Mouse (Mus musculus): ENCODE measurements around the gene Tmem121.

The Tmem121 gene

DNA sequence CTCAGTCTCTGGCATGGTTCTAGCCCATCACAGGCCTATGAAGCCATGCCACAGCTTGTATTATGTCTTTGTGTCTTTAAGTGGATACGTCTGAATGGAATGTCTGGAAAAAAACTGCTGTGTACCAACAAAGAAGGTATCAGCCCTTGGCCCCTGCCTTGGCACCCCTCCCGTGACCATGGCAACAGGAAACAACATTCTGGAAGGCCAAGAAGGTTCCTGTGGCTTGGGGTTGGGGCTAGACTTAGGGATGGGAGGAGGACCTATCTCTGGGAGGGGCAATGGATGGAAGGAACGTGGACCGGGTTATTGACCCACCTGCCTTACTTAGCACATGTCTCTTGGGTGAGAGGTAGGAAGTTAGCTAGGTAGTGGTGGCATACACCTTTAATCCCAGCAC, 36.4 kb upstream of the Tmem121 start:
- peak; percentile 58 to 62 for DNase-seq

DNA sequence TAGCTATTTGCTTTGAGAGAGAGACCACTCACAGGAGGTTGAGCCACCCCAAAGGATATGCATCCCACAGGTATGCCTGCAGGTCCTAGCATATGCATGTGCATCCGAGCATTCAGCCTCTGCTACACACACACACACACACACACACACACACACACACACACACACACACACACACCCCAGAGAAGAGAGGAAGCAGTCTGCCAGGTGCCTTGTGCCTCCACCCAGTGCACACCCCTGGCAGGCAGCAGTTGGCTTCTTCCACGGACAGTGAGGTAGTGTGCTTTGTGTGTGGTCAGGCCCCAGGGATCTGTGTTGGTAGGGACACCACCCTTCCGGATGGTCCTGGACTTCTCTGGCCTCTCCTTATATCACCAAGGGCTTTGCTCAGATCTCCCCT, 35.8 kb upstream of the Tmem121 start:
- no peak for DNase-seq

DNA sequence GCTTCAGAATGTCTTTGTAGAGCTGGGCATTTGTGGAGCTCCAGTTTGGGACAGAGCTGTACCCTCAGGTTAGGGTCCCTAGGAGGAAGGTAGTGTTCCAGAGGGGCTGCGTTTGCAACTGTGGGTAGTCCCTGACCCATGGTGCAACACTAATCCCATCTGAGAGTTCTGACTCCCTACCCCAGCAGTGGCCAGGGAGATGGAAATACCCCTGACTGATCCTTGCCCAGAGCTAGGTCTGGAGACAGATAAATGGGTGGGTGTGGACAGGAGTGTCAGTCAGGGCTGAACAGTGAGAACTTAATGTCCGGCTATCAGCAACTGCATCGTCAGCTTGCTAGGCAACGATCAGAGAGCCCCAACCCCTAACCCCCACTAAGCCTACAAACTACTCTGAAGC, 35.1 kb upstream of the Tmem121 start:
- no peak for DNase-seq

DNA sequence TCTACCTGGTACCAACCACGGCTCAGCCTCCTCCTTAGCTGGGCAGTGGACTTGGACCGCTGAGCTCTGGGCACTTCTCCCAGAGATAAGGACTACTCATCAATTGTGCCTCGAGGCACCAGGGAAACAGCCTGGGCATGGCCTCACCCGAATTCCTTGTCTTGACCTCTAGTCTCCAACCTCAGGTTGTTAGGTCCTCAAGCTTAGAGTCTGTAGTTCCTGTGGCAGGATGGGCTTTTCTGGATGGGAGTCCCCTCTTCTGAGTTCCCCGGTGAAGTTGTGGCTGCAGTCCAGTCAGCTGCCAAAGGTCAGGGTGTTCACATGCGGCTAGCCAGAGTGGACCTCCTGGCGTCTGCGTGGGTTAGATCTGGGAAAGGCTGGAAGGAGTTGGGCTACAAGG, 34.7 kb upstream of the Tmem121 start:
- DNase-seq: no peak

DNA sequence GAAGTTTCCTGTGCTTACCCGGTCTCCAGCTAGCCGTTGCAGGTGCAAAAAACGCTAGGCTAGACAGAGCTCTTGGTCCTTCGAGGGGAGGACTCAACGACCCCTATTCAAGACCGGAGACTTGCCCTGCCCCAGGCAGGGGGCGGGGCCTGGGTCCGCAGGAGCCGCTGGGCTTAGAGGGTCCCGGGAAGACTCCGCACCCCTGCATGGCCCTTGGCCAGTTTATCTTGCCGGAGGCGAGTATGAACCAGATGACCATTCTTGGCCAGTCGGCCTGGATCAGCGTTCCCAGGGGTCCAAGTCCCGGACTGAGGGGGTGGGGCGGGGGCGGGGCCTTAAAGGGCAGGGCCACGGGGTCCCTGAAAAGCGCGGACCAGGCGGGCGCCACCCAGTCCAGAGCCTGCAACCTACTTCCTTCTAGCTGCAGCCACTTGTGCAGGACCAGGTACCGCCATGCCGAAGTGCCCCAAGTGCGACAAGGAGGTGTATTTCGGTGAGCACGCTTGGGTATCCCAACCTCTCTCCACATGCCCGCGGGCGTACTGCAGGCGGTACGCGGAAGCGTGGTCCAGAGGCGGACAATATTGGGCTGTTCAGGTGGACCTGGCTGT, 34.0 kb upstream of the Tmem121 start:
- DNase-seq: peak; percentile 40 to 52

DNA sequence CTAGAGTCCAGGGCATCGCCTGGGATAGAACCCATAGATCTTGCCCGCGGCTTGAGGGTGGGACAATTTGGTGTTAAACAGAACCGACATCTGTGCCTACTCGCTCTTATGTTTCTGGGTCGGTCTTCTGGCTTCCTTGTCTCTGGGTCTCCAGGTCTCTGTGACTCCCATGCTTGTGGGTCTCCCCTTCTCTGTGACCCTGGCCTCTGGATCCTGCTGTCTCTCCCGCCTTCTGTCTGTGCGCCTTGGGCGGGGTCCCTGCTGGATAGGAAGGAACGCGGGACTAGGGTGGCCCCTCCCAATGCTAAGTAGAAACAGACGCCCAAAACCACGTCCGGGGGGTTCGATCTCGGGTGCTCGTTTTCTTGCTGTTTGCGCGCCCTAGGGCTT, 33.5 kb upstream of the Tmem121 start:
- peak in 1 of 2 experiments; percentile 14 for DNase-seq

DNA sequence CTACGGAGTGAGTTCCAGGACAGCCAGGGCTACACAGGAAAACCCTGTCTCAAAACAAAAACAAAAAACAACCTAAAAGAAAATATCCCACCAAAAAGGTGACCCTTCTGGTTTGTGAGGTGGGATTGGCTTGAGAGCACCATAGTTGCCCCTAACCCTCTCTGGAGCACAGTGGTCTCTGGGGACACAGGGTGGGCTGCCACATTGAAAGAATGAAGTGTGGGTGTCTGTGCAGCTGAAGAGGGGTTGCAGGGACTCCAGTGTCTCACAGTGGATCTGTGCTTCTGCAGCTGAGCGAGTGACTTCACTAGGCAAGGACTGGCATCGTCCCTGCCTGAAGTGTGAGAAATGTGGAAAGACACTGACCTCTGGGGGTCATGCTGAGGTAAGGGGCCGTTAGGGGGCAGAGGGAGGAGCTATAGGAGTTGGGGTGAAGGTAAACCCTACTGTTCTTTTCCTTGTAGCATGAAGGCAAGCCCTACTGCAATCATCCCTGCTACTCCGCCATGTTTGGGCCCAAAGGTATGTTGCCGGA, 32.7 kb upstream of the Tmem121 start:
- DNase-seq: peak in 1 of 2 experiments; percentile 7

DNA sequence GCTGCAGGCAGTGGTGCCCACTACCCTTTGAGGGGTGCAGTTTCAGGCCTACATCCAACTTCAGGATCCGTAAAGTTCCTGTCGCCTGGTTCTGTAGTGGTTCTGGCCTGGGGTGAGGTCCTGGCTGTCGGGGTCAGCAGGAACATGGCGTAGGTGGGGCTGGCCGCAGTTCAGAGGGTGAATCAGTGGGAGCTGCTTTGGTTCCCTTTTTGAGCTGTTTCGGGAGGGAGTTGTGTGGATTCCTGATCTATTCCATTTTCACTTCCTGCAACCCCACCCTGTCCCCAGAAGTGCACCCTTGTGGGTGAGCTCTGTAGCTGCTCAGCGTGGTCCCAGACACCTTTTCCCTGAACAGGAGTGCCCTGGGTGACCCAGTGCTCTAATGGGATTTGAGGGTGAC, 31.8 kb upstream of the Tmem121 start:
- peak in 1 of 2 experiments; percentile 15 for DNase-seq

DNA sequence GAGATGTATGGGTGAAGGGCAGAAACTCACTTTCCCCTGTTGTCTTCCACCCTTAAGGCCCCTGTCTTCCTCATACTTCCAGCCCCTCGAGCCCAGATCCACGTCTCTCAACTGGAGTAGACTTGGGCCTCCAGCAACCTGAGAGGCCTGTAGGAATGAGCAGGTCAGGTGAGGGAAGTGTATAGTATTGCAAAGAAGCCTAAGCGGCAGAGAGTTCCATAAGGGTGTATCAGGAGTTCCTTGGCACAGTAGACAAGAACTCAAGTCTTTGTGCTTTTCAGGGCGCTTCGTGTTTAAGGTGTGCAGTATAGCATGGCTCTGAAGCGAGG, 31.0 kb upstream of the Tmem121 start:
- DNase-seq: no peak

DNA sequence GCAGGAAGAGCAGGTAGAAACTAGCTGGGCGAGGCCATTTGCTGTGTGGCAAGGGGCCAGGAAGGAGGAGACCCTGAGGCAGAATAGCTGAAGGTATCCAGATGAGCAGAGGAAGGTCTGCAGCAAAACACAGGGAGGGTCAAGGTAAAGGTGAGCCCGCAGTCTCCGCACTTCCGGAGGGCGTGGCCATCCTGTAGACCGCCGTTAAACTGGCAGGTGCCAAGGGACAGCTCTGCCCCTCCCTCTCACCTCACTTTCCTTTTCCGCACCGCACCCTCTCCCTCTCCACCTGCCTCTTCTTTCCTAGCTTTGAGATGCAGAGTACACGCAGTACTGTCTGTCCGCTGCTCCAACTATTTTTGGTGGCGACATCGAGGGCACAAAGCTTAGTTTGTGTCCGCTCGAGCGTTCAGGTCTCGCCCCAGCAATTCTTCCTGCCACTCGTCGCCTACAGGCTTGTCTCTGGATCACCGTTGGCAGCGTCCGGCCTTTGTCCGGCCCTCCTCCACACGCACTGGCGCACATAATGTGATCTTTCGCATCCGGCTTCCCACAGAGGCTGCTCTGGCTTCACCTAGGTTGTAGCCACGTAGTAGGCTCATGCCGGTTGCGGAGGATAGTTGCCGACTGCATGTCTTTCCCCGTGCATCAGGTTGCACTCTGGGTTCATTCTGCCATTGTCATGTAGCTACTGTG, 30.5 kb upstream of the Tmem121 start:
- peak; percentile 70 to 72 for DNase-seq

DNA sequence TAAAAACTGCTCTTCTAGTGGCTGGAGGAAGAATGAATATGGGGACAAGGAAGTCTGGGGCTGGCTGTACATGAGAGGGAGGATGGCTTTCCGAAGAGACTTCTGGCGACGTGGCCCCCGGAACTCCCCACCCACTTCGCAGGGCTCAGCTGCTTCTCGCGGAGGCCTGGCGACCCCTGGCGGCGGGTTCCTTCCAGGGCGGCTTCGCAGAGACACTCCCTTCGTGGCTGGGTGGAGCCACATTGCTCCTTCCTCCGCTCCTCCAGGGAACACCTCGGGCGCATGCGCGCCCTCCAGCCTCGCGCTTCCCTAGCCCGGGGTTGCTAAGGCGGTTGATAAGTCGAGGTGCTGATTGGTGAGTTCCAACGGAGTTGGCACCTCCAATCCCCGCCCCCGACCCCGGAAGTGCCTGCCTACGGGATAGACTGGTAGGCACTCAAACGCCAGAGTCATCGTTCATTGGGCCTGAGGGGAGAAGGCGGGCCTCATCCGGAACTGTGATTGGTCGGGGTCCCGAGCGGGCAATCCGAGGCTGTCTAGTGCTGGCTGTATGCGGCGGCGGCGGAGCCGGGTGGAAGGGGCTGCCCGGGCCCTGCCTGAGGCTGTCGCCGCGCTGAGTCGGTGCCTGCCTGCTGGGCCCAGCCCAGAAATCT, 29.7 kb upstream of the Tmem121 start, which contains the start of gene Tedc1:
Gene Tedc1 (plus strand): TSS at position 535 of the 653 bp plus-strand sequence.
- DNase-seq: peak; percentile 100

DNA sequence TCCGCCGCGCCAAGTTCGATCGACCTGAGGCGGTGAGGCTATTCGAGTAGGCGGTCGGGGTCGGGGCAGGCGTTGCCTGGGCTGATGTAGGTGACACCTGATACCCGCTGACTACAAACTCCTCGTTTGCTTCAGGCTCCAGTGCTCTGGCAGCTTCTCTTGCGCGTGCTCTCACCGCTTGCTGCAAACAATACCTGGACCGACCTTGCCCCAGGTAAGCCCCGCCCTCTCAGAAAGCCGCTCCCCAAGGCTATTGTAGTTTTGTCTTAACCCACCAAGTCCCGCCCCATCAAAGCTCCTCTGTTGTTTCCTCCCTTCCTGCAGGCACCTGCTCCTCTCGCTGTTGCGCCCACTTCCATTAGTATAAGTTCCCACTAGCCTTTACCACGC, 29.2 kb upstream of the Tmem121 start:
- no peak for DNase-seq

DNA sequence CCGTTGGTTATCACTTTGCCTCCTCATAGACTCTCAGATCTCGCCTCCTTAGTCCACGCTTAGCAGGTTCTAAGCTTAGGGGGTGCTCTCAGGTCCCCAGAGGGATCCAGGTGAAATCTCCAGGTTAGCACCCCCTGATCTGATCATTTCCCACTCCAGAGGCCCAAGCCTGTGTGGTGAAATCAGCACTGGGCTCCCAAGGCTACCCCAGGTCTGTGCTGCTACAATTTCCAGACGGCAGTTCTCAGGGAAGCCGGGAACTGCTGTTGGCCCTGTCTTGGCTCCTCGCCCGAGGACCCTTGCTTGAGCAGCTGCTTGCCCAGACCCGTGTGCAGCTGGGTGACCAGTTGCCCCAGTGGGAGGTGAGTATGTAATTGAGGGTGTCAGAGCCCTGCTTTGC, 28.7 kb upstream of the Tmem121 start:
- peak; percentile 59 to 64 for DNase-seq

DNA sequence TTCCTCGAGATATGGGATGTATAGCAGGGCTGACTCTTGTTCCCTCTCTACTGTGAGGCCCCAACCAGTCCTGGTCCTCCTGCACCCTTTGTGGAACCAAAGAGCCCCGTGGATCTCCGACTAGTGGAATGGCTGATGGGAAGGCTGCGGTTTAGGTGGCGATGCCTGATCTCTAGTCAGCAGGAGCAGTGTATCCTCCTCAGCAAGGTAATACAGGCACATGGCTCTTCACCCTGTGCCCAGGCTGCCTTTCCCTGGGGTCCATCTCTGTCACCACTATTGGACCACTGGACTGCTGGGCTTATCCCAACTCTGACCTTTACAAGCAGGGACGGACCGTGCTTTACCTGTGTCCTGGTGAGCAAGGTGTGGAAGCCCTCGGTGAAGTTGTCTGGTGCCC, 28.2 kb upstream of the Tmem121 start:
- DNase-seq: no peak

DNA sequence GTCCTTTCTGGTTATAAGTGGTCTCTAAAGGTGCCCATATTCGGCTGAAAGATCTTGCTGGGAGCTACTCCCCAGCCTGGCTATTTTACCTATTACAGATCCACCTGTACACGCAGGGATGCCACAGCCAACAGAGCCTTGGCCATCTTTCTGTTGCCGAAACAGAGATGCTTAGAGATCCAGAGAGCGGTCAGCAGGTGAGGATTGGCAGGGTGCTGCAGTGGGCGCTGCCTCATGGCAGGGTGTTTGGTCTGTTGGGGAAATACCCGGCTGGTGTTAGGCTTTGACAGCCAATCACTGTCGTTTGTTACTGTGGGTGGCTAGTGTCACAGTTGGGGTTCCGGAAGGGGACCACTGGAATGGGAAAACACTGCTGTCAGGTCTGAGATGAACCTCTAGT, 27.8 kb upstream of the Tmem121 start:
- no peak for DNase-seq

DNA sequence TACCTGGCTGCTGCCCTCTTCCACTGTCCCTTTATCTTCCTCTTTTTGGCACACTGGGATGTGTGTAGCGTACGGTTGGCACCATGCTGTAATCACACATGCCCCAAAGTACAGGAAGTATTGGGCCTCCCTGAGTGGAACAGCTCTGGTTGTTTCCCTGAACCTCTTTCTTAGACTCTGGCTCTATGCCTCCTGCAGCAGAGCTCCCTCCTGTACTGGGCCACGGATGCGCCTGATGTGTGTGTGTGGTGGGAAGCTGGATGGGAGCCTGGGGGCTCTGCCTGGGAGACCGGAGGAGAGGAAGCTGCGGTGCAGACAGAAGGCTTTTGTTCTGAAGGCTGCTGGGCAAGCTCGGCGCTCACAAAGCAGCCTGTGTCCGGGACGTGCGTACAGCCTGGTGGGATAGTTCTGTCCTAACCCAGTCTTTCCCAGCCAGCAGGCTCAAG, 22.1 kb upstream of the Tmem121 start:
- DNase-seq: peak; percentile 46 to 63

DNA sequence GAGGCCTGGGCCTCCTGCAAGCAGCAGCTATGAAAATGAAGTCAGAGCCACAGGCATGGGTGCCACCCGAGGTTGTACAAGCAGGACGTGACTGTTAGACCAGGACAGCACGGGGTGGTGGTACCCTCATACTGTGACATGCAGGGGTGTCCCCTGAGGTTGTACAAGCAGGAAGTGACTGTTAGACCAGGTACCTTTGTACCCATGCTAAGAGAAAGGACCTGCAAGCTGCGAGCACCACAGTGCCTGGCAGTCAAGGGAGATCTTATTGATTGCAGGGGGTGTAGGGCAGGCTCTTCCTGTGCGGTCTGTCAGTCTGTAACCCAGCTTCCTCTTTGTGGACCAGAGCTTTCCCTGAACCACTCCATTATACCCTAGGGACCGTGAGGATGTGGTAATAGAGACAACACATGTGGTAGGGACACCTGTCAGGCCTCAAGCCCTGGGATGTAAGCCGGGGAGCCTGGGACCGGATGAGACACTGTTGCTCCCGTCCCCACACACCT, 17.6 kb upstream of the Tmem121 start:
- DNase-seq: no peak

DNA sequence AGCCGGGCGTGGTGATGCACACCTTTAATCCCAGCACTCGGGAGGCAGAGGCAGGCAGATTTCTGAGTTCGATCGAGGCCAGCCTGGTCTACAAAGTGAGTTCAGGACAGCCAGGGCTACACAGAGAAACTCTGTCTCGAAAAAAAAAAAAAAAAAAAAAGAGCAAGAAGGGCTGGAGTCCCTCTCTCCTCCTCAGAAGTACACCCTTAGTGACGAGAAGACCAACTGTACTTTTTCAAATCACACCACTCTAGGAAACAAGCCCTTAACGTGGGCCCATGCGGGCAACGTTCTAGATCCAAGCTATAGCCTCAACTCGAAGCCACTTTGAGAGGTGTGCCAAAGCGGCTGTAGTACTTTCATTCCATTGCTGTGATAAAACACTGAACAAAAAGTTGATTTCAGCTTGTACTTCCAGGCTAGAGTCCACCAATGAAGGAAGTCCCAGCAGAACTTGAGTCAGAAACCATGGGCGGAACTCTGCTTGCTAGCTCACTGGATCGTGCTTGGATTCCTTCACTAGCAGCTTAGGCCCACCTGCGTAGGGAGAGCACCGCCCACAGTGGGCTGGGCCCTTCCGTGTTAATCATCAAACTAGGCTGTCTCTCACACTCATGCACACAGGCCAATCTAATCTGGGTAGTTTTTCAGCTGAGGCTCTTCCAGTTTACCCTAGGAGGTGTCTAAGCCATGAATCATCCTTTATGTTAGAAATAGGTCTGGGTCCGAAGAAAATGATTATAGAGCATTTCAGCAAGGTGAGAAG, 8.6 kb upstream of the Tmem121 start:
- no peak for DNase-seq

DNA sequence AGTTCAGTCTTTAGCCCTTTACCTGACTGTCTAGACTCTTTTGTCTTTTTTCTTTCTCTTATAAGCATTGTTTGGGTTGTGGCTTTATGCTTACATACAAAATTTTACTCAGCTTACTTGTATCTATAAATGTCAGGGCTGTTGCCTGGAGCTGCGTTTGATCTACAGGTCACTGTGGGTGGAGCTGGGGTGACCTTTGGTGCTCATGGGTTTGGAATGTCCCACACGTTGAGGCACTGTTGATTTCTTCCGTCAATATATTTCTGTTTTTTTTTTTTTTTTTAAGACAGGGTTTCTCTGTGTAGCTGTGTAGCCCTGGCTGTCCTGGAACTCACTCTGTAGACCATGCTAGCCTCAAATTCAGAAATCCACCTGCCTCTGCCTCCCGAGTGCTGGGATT, 4.7 kb upstream of the Tmem121 start:
- no peak for DNase-seq

DNA sequence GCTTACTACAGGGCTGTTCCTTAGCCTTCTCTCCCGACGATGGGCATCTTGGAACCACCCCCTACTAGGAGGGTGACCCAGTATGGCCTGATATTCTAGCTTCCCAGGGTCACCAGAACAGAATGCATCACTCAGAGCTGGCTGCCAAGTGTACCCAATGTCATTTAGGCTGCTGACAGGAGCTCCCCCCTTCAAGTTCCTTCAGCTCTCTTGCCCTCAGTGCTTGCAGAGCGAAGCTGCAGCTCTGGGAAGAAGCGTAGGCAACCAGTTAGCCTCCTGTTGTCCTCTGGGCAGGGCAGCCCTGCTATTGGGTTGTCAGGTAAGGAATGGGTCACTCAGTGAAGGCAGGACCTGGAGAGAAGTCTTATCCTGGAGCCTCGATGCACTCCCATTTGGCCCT, 785 bp upstream of the Tmem121 start:
- DNase-seq: no peak

DNA sequence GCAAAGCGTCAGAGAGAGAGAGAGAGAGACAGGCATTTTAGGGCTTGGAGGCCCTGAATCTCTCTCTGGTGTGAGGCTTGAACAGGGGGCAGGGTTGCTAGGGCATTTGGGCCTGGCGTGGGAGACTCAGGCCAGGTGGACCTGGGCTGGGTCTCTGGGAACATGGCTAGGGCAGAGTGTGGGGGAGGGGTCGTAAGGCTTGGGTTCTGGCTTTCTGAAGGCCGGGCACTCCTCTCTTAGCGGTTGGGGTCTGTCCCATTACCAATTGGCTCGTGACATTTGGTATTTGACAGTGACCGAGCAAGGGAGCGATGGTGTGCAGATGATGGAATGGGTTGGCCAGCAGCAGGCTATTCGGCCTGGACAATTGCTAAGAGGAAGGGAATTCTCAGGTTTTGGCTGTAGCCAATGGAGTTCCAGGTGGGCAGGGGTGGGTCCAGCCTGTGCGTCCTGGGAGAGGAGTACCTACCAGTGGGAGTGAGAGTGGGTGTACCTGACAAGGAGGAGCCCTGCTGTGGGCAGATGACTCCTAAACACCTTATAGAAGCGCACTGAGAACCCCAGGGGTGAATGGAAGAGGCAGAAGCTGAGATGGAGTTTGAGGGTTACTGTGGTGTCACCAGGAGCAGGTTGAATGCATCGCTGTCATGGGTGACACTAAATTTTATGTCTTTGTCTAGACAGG, 738 bp downstream of the Tmem121 start:
- DNase-seq: peak; percentile 59 to 69

DNA sequence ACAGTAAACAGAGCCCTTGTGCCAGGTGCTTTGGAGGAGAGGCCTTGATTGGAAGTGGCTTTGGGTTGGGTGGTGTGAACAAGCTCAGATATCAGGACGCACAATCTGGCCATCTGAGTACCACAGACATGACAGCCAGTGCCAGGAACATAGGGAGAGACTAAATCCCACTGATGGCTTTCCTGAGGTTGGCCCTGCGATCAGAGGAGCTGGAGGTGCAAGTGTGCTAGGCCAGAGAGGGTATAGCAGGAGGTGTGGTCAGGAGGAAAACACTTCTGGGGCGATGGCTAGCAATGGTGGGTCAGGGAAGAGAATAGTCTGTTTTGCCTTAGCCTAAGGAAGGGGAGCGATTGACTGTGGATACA, 1.3 kb downstream of the Tmem121 start:
- peak; percentile 47 to 52 for DNase-seq

Measured in cerebellum, postnatal 10 days (tissue).